Mouse (Mus musculus) E14TG2a.4 (cell line): ENCODE results near the gene Cacna1d.

Source experiments
- CTCF ChIP-seq: conservative IDR thresholded peaks from 2 replicates; pipeline ENCODE4 v1.5.1; 2014; ENCODE audit warnings: low read length
- NANOG ChIP-seq: IDR thresholded peaks from 2 replicates; pipeline ENCODE4 v1.6.1; 2014; ENCODE audit warnings: borderline replicate concordance, low read length, mixed read lengths
- POU5F1 ChIP-seq: IDR thresholded peaks from 2 replicates; pipeline ENCODE4 v1.6.1; 2014; ENCODE audit warnings: low read length, borderline replicate concordance

DNA sequence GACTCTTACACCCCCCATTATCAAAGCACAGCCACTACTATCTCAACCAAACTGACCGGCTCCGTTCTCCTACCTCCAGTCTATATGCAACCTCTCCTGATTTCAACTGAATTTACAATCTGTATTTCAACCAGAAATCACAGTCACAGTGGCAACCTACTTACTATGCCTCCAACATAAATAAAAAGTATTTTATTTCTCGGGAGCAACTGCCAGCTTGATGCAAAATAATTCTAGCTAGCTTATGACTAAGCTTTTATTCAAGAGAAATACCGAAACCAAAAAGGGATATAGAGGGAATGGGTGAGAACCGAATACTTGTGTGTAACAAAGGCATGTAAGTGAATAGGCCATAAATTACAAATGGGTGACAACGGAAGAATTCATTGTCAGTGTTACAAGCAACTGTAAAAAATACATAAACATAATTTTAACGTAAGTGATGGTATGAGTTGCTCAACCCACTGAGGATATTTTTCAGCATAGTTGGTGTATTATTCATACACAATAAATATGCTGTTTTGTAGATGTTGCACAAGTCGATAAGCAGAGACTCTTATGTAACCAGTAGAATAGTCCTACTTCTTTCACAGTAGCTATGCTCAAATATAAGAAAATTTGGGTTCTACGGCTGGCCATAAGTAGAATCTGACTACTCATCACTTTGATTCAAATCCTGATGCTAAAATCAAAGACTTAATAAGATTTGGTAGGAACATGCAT lies 172.4 kb downstream of the Cacna1d start:
- TF ChIP-seq CTCF (no peak), NANOG (no peak), POU5F1 (no peak)
